Mouse (Mus musculus) heart, embryonic 11.5 days (tissue): ENCODE measurements around the gene Rraga. TPM values are rescaled to one million over a fixed set of nuclear protein-coding genes. Genes with fewer than 3 reads are reported as not detected.
"Not testable (repeated sequence)": the region's sequence is repeated elsewhere in the genome, so short reads cannot be mapped to it uniquely, and the experiment has no call there.

Experiments
- ATAC-seq: fragments of 200-750 bp; cut with Nextera tagmentation; replicated peaks from 2 replicates; pipeline ENCODE4 v1.8.0; 2017; ENCODE audit warnings: moderate library complexity; ENCODE audit not compliant: insufficient number of reproducible peaks, low FRiP score, low TSS enrichment
- H3K27ac ChIP-seq: fragments of 300-500 bp; sonication (generic); 2 replicates; pipeline ENCODE4 v1.5.1; 2014; ENCODE audit warnings: mild to moderate bottlenecking, low read depth, low read length
- H3K27me3 ChIP-seq: fragments of 300-500 bp; sonication (generic); 2 replicates; pipeline ENCODE4 v1.6.1; 2014; ENCODE audit warnings: mild to moderate bottlenecking, low read length, mixed read lengths; ENCODE audit not compliant: control insufficient read depth, insufficient read depth
- H3K36me3 ChIP-seq: fragments of 300-500 bp; sonication (generic); 2 replicates; pipeline ENCODE4 v1.6.1; 2014; ENCODE audit warnings: mild to moderate bottlenecking, low read length, moderate library complexity, mixed read lengths; ENCODE audit not compliant: control insufficient read depth, insufficient read depth
- H3K4me1 ChIP-seq: fragments of 300-500 bp; sonication (generic); 2 replicates; pipeline ENCODE4 v1.6.1; 2014; ENCODE audit warnings: low read length; ENCODE audit not compliant: control insufficient read depth, insufficient read depth
- H3K4me2 ChIP-seq: fragments of 300-500 bp; sonication (generic); 2 replicates; pipeline ENCODE4 v1.6.1; 2014; ENCODE audit warnings: mild to moderate bottlenecking, moderate library complexity
- H3K4me3 ChIP-seq: fragments of 300-500 bp; sonication (generic); 2 replicates; pipeline ENCODE4 v1.5.1; 2014; ENCODE audit warnings: low read depth, low read length
- H3K9ac ChIP-seq: fragments of 300-500 bp; sonication (generic); 2 replicates; pipeline ENCODE4 v1.6.1; 2014; ENCODE audit warnings: mild to moderate bottlenecking, low read depth, low read length, moderate library complexity
- H3K9me3 ChIP-seq: fragments of 300-500 bp; sonication (generic); replicated peaks from 2 replicates; pipeline ENCODE4 v1.6.1; 2016; ENCODE audit warnings: low read length; ENCODE audit not compliant: control insufficient read depth
- WGBS: fragments of 180-500 bp; shearing (Covaris S2); extraction: QIAGEN DNeasy Blood & Tissue Kit; methylation state at CpG from one replicate; pipeline ENCODE4 v1.1.7; 2014; ENCODE audit not compliant: insufficient replicate concordance; 5-methylcytosine and 5-hydroxymethylcytosine counted together
- polyA plus RNA-seq: library from polyadenylated mRNA; unstranded; fragments of >200 nt; fragmentation: Nextera tagmentation; extraction: Ambion mirVana; gene quantifications from 2 replicates; pipeline ENCODE4 v1.2.1, GENCODE M21; 2014

Gene Rraga
- polyA plus RNA-seq, 1 experiment from 2014 or later: 64.2 TPM

- WGBS: 60% methylated on average over 2 of the region's 2 CpGs
- H3K4me3 ChIP-seq: no peak overlapping the region
- no peak overlapping the region for H3K9ac ChIP-seq
- H3K27ac ChIP-seq: no peak overlapping the region
- ATAC-seq: no peak
- no peaks in the 10 kb centered on the region for H3K9me3 ChIP-seq
- H3K36me3 ChIP-seq: no peaks in the 10 kb centered on the region
- H3K4me1 ChIP-seq: no peaks in the 10 kb centered on the region
- no peak overlapping the region for H3K4me2 ChIP-seq
- H3K27me3 ChIP-seq: no peaks in the 10 kb centered on the region
Measured at GRCm38 (mm10) chr4:86620506-86620905, 45.0 kb downstream of the Rraga start.

- no peaks in the 10 kb centered on the region for H3K36me3 ChIP-seq
- H3K4me2 ChIP-seq: no peak overlapping the region
- no peak overlapping the region for H3K9ac ChIP-seq
- H3K4me3 ChIP-seq: no peak overlapping the region
- H3K4me1 ChIP-seq: no peaks in the 10 kb centered on the region
- H3K9me3 ChIP-seq: no peaks in the 10 kb centered on the region
- no peak for ATAC-seq
- no peak overlapping the region for H3K27ac ChIP-seq
- WGBS: 58% methylated on average over 3 of the region's 3 CpGs
- H3K27me3 ChIP-seq: no peaks in the 10 kb centered on the region
Measured at GRCm38 (mm10) chr4:86622116-86622515, 46.6 kb downstream of the Rraga start.

GRCm38 (mm10) chr4:86622532-86622931 lies 47.1 kb downstream of the Rraga start:
- not testable (repeated sequence) for H3K27ac ChIP-seq, H3K27me3 ChIP-seq, H3K9me3 ChIP-seq, H3K36me3 ChIP-seq, H3K9ac ChIP-seq, H3K4me3 ChIP-seq, H3K4me1 ChIP-seq, ATAC-seq, H3K4me2 ChIP-seq
- 81% methylated on average over 1 of the region's 1 CpGs for WGBS

- H3K4me3 ChIP-seq: no peak overlapping the region
- no peaks in the 10 kb centered on the region for H3K36me3 ChIP-seq
- H3K27ac ChIP-seq: no peak overlapping the region
- H3K4me2 ChIP-seq: no peak overlapping the region
- no peaks in the 10 kb centered on the region for H3K27me3 ChIP-seq
- no peak for ATAC-seq
- 74% methylated on average over 5 of the region's 5 CpGs for WGBS
- H3K9ac ChIP-seq: no peak overlapping the region
- H3K4me1 ChIP-seq: no peaks in the 10 kb centered on the region
- H3K9me3 ChIP-seq: no peaks in the 10 kb centered on the region
Measured at GRCm38 (mm10) chr4:86625463-86625862, 50.0 kb downstream of the Rraga start.

- 90% methylated on average over 7 of the region's 7 CpGs for WGBS
- ATAC-seq: not testable (repeated sequence)
Measured at GRCm38 (mm10) chr4:86626496-86626895, 51.0 kb downstream of the Rraga start.

More at GRCm38 (mm10) chr4:86626496-86626895, 51.0 kb downstream of the Rraga start:
- H3K4me3 ChIP-seq, H3K4me2 ChIP-seq, H3K4me1 ChIP-seq, H3K27me3 ChIP-seq, H3K36me3 ChIP-seq, H3K9ac ChIP-seq, H3K9me3 ChIP-seq, H3K27ac ChIP-seq: not testable (repeated sequence)

Other genes starting within 250 kb of the Rraga start
- gene Saxo1, start 17.3 kb upstream of the Rraga start, polyA plus RNA-seq: not detected in 2 replicates
- gene Haus6, start 36.4 kb downstream of the Rraga start, polyA plus RNA-seq: 15.5 and 16.2 TPM in 2 replicates
- gene Plin2, start 94.4 kb downstream of the Rraga start, polyA plus RNA-seq: 65.4 and 70.4 TPM in 2 replicates
- 5.5 and 8.3 TPM in 2 replicates for gene Dennd4c, start 172.9 kb downstream of the Rraga start, polyA plus RNA-seq